12 mouse cellular contexts compared by ENCODE assay signal in the genomic region with DNA sequence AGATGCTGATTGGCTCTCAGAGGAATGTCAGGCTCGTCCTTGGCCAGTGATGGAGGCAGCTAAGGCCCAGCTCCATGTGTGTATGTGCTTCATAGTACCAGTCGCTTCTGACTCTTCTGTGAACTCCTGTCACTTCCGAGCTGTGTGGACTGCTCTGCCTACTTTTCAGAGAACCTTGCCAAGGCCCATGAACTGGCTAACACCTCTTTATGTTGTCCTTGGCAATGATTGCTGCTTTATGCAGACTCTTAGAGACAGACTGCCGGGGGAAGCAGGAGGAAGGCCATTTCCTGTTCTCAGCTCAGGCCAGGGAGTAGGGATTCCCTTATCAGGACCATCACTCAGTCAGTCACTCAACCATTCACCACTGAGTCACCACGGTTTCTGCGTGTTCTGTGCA. TPM values are rescaled to one million over a fixed set of nuclear protein-coding genes. Genes with fewer than 3 reads are reported as not detected.
DNase-seq lines count a peak whose midpoint lies in the region; ATAC-seq and TF ChIP-seq lines count a peak whose summit lies in the region.
"Had no signal": no experiment of that assay in that cellular context is flagged by ENCODE, and none has a peak within 500 bp of the region (broad histone marks: within the 10 kb centered on the region; RNA-seq: fewer than 3 reads in every experiment).

No protein-coding gene starts in this region.

- peak overlapping the region; percentile 26 for H3K27ac ChIP-seq in heart, embryonic 13.5 days (replicated peaks)
- H3K27ac ChIP-seq in heart, embryonic 10.5 days: no peak overlapping the region
- H3K27ac ChIP-seq in liver, embryonic 12.5 days: no peak overlapping the region
- H3K27ac ChIP-seq in intestine, embryonic 15.5 days: no peak overlapping the region
- H3K27ac ChIP-seq: midbrain, embryonic 12.5 days had no signal

- no peak overlapping the region for H3K4me2 ChIP-seq in heart, embryonic 13.5 days
- H3K4me2 ChIP-seq in liver, embryonic 12.5 days: no peak overlapping the region
- no peak overlapping the region for H3K4me2 ChIP-seq in intestine, embryonic 15.5 days (replicated peaks)
- H3K4me2 ChIP-seq: midbrain, embryonic 12.5 days had no signal

- 0 out of 2 replicates have a peak, but pooled peaks cover 7% of the 10 kb centered on the region for H3K36me3 ChIP-seq in heart, embryonic 13.5 days
- H3K36me3 ChIP-seq in heart, embryonic 10.5 days: peaks cover 7% of the 10 kb centered on the region
- H3K36me3 ChIP-seq in liver, embryonic 12.5 days: no peaks in the 10 kb centered on the region
- no peaks in the 10 kb centered on the region for H3K36me3 ChIP-seq in intestine, embryonic 15.5 days

- peak; percentile 47; the same call in 1 of the 2 replicates for ATAC-seq in heart, embryonic 13.5 days (ENCODE audit: extremely low read depth, insufficient number of reproducible peaks, low FRiP score, low TSS enrichment)
- ATAC-seq in liver, embryonic 12.5 days: 0 out of 2 replicates have a peak, but pooled peaks have one; percentile 35
- ATAC-seq in Patski: peak; percentile 86
- ATAC-seq in intestine, embryonic 15.5 days: peak; percentile 41; the same call in 1 of the 2 replicates

- 32% methylated on average over 6 of the region's 6 CpGs for WGBS in heart, embryonic 13.5 days
- WGBS in heart, embryonic 10.5 days: 44% methylated on average over 6 of the region's 6 CpGs
- WGBS in liver, embryonic 12.5 days (ENCODE audit: insufficient replicate concordance): 35% methylated on average over 6 of the region's 6 CpGs
- 65% methylated on average over 6 of the region's 6 CpGs for WGBS in intestine, embryonic 15.5 days

- in situ Hi-C loops in Patski (cut with MboI; ENCODE audit: low pct_unique_long_range_greater_than_20kb): no loop called here

- no peak for TF ChIP-seq CTCF in Patski (IDR thresholded peaks at IDR 0.05)

- H3K4me1 ChIP-seq in heart, embryonic 13.5 days: peaks cover 30% of the 10 kb centered on the region
- H3K4me1 ChIP-seq in heart, embryonic 10.5 days: peaks cover 14% of the 10 kb centered on the region; the same call in 1 of the 2 replicates
- no peaks in the 10 kb centered on the region for H3K4me1 ChIP-seq in liver, embryonic 12.5 days
- H3K4me1 ChIP-seq in intestine, embryonic 15.5 days (replicated peaks): no peaks in the 10 kb centered on the region
- H3K4me1 ChIP-seq: midbrain, embryonic 12.5 days had no signal

- H3K27me3 ChIP-seq in heart, embryonic 13.5 days (replicated peaks): no peaks in the 10 kb centered on the region
- no peaks in the 10 kb centered on the region for H3K27me3 ChIP-seq in heart, embryonic 10.5 days (ENCODE audit: insufficient read depth, poor library complexity, severe bottlenecking)
- no peaks in the 10 kb centered on the region for H3K27me3 ChIP-seq in liver, embryonic 12.5 days (replicated peaks)
- H3K27me3 ChIP-seq in Patski: no peaks in the 10 kb centered on the region
- H3K27me3 ChIP-seq in intestine, embryonic 15.5 days (replicated peaks): no peaks in the 10 kb centered on the region
- H3K27me3 ChIP-seq: midbrain, embryonic 12.5 days had no signal

- no peak for DNase-seq in heart, embryonic 10.5 days (ENCODE audit: low spot score)
- DNase-seq in liver (no peak), Patski (ENCODE audit: low read depth, low spot score) (no peak)
- no peak for DNase-seq in thymus, postnatal 4 days
- no peak for DNase-seq in gastrocnemius, adult 8-10 months (ENCODE audit: low spot score in 2 of 2)
- DNase-seq: cerebellum, adult 18-20 months; kidney, adult 9 months; left cerebral cortex, postnatal 4 days had no signal

- H3K4me3 ChIP-seq in heart, embryonic 13.5 days: no peak overlapping the region
- H3K4me3 ChIP-seq in heart, embryonic 10.5 days: no peak overlapping the region
- no peak overlapping the region for H3K4me3 ChIP-seq in liver, embryonic 12.5 days
- no peak overlapping the region for H3K4me3 ChIP-seq in intestine, embryonic 15.5 days (replicated peaks)
- H3K4me3 ChIP-seq: midbrain, embryonic 12.5 days had no signal

- CTCF ChIA-PET in Patski (lab: Charles Lee): interaction anchor here (0.7 to 1.0 kb wide), 3 partner anchors 15 to 89 kb away, joined by 3 read pairs; no protein-coding TSS in a partner anchor

- H3K9me3 ChIP-seq in heart, embryonic 13.5 days: no peaks in the 10 kb centered on the region
- H3K9me3 ChIP-seq in heart, embryonic 10.5 days: no peaks in the 10 kb centered on the region
- no peaks in the 10 kb centered on the region for H3K9me3 ChIP-seq in liver, embryonic 12.5 days (replicated peaks)
- H3K9me3 ChIP-seq in intestine, embryonic 15.5 days: no peaks in the 10 kb centered on the region
- H3K9me3 ChIP-seq: midbrain, embryonic 12.5 days had no signal

- no peak overlapping the region for H3K9ac ChIP-seq in heart, embryonic 13.5 days
- no peak overlapping the region for H3K9ac ChIP-seq in liver, embryonic 12.5 days
- no peak overlapping the region for H3K9ac ChIP-seq in intestine, embryonic 15.5 days
- H3K9ac ChIP-seq: midbrain, embryonic 12.5 days had no signal

- POLR2A ChIA-PET in Patski (lab: Charles Lee): interaction anchor here (0.5 kb wide), 1 partner anchor 198 kb away, joined by 6 read pairs; no protein-coding TSS in a partner anchor

RNA-seq across cellular contexts. Expression of a gene that starts 10.4 kb away (rescaled TPM):
- 16.6 and 18.3 TPM in 2 replicates for polyA plus RNA-seq in heart, embryonic 13.5 days (2015; fragmentation: Nextera tagmentation; extraction: Ambion mirVana)
- 12.1 and 15.6 TPM in 2 replicates for polyA plus RNA-seq in heart, embryonic 10.5 days (2016; fragmentation: Nextera tagmentation; extraction: Ambion mirVana)
- polyA plus RNA-seq in liver, embryonic 12.5 days (2016; fragmentation: Nextera tagmentation; extraction: Ambion mirVana): 2.1 and 2.3 TPM in 2 replicates
- 14.5 TPM for polyA plus RNA-seq in Patski (2021)
- polyA plus RNA-seq in intestine, embryonic 15.5 days (2015; fragmentation: Nextera tagmentation; extraction: Ambion mirVana): 33.9 and 36.6 TPM in 2 replicates
- under 1 TPM; 0.22 to 0.92 (median 0.37) TPM for total RNA-seq in gastrocnemius, adult 8-10 months (2022)

Comparison
In these comparisons a context has a peak if more than half of its experiments do, and no peak if none do; other contexts are left out.
1. ATAC-seq: peak in every context shown above with its lines; median percentile 86 in Patski; 47 in heart, embryonic 13.5 days; 41 in intestine, embryonic 15.5 days; 35 in liver, embryonic 12.5 days.